Mouse (Mus musculus): Measurements from ENCODE around the gene Gars. TPM values are rescaled to one million over a fixed set of nuclear protein-coding genes. Genes with fewer than 3 reads are reported as not detected.

The Gars gene
- polyA plus RNA-seq, 1 experiment, result 21.3 TPM

GRCm38 (mm10) chr6:55001320-55001719, 36.5 kb upstream of the Gars start:
- TF ChIP-seq POLR2A (IDR thresholded peaks at IDR 0.05; ENCODE audit: control insufficient read depth, low read depth, low read length) (no peak), CTCF (IDR thresholded peaks at IDR 0.05; ENCODE audit: control insufficient read depth, insufficient read depth, insufficient replicate concordance, low read depth, low read length) (no peak)
- Histone ChIP-seq H3K4me1 (ENCODE audit: control insufficient read depth, insufficient read depth, low read length) (no peaks in the 10 kb centered on the region), H3K27ac (ENCODE audit: control insufficient read depth, insufficient read depth, low read depth, low read length) (no peak overlapping the region), H3K36me3 (ENCODE audit: control insufficient read depth, insufficient read depth, low read length) (no peaks in the 10 kb centered on the region), H3K4me3 (ENCODE audit: control insufficient read depth, low read depth, low read length) (no peak overlapping the region), H3K27me3 (ENCODE audit: control insufficient read depth, insufficient read depth, low read length) (no peaks in the 10 kb centered on the region)

GRCm38 (mm10) chr6:55002438-55002837, 35.4 kb upstream of the Gars start:
- H3K27ac ChIP-seq (ENCODE audit: control insufficient read depth, insufficient read depth, low read depth, low read length), result no peak overlapping the region
- no peaks in the 10 kb centered on the region for H3K4me1 ChIP-seq (ENCODE audit: control insufficient read depth, insufficient read depth, low read length)
- no peaks in the 10 kb centered on the region for H3K27me3 ChIP-seq (ENCODE audit: control insufficient read depth, insufficient read depth, low read length)
- no peaks in the 10 kb centered on the region for H3K36me3 ChIP-seq (ENCODE audit: control insufficient read depth, insufficient read depth, low read length)
- TF ChIP-seq CTCF (IDR thresholded peaks at IDR 0.05; ENCODE audit: control insufficient read depth, insufficient read depth, insufficient replicate concordance, low read depth, low read length) (no peak), POLR2A (IDR thresholded peaks at IDR 0.05; ENCODE audit: control insufficient read depth, low read depth, low read length) (no peak)
- H3K4me3 ChIP-seq (ENCODE audit: control insufficient read depth, low read depth, low read length), result no peak overlapping the region

DNA sequence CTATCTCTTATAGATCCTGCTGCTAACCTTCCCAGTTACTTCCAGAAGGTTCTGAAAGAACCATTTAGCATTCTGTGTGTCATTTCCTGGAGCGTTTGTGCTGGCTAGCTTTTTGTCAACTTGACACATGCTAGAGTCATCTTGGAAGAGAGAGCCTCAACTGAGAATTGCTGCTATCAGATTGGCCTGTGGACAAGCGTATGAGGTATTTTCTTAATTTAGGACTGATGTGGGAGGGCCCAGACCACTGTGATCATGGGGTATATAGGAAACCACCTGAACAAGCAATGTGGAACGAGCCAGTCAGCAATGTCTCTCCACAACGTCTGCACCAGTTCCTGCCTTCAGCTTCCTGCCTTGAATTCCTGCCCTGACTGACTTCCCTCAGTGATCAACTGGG, 34.2 kb upstream of the Gars start:
- no peaks in the 10 kb centered on the region for H3K36me3 ChIP-seq (ENCODE audit: control insufficient read depth, insufficient read depth, low read length)
- H3K27ac ChIP-seq (ENCODE audit: control insufficient read depth, insufficient read depth, low read depth, low read length), result no peak overlapping the region
- no peak for TF ChIP-seq CTCF (IDR thresholded peaks at IDR 0.05; ENCODE audit: control insufficient read depth, insufficient read depth, insufficient replicate concordance, low read depth, low read length)
- TF ChIP-seq POLR2A (IDR thresholded peaks at IDR 0.05; ENCODE audit: control insufficient read depth, low read depth, low read length), result no peak
- H3K4me3 ChIP-seq (ENCODE audit: control insufficient read depth, low read depth, low read length), result no peak overlapping the region
- no peaks in the 10 kb centered on the region for H3K4me1 ChIP-seq (ENCODE audit: control insufficient read depth, insufficient read depth, low read length)
- H3K27me3 ChIP-seq (ENCODE audit: control insufficient read depth, insufficient read depth, low read length), result no peaks in the 10 kb centered on the region

- Histone ChIP-seq H3K36me3 (ENCODE audit: control insufficient read depth, insufficient read depth, low read length) (no peaks in the 10 kb centered on the region), H3K4me1 (ENCODE audit: control insufficient read depth, insufficient read depth, low read length) (no peaks in the 10 kb centered on the region), H3K27ac (ENCODE audit: control insufficient read depth, insufficient read depth, low read depth, low read length) (no peak overlapping the region), H3K4me3 (ENCODE audit: control insufficient read depth, low read depth, low read length) (no peak overlapping the region), H3K27me3 (ENCODE audit: control insufficient read depth, insufficient read depth, low read length) (no peaks in the 10 kb centered on the region)
- no peak for TF ChIP-seq CTCF (IDR thresholded peaks at IDR 0.05; ENCODE audit: control insufficient read depth, insufficient read depth, insufficient replicate concordance, low read depth, low read length)
- TF ChIP-seq POLR2A (IDR thresholded peaks at IDR 0.05; ENCODE audit: control insufficient read depth, low read depth, low read length), result no peak
These were observed 29.4 kb upstream of the Gars start for GRCm38 (mm10) chr6:55008401-55008800.

GRCm38 (mm10) chr6:55009391-55010230, 28.2 kb upstream of the Gars start:
- no peaks in the 10 kb centered on the region for H3K36me3 ChIP-seq (ENCODE audit: control insufficient read depth, insufficient read depth, low read length)
- H3K27me3 ChIP-seq (ENCODE audit: control insufficient read depth, insufficient read depth, low read length), result no peaks in the 10 kb centered on the region
- no peak overlapping the region for H3K27ac ChIP-seq (ENCODE audit: control insufficient read depth, insufficient read depth, low read depth, low read length)
- no peak for TF ChIP-seq CTCF (IDR thresholded peaks at IDR 0.05; ENCODE audit: control insufficient read depth, insufficient read depth, insufficient replicate concordance, low read depth, low read length)
- TF ChIP-seq POLR2A (IDR thresholded peaks at IDR 0.05; ENCODE audit: control insufficient read depth, low read depth, low read length), result no peak
- no peaks in the 10 kb centered on the region for H3K4me1 ChIP-seq (ENCODE audit: control insufficient read depth, insufficient read depth, low read length)
- H3K4me3 ChIP-seq (ENCODE audit: control insufficient read depth, low read depth, low read length), result no peak overlapping the region

DNA sequence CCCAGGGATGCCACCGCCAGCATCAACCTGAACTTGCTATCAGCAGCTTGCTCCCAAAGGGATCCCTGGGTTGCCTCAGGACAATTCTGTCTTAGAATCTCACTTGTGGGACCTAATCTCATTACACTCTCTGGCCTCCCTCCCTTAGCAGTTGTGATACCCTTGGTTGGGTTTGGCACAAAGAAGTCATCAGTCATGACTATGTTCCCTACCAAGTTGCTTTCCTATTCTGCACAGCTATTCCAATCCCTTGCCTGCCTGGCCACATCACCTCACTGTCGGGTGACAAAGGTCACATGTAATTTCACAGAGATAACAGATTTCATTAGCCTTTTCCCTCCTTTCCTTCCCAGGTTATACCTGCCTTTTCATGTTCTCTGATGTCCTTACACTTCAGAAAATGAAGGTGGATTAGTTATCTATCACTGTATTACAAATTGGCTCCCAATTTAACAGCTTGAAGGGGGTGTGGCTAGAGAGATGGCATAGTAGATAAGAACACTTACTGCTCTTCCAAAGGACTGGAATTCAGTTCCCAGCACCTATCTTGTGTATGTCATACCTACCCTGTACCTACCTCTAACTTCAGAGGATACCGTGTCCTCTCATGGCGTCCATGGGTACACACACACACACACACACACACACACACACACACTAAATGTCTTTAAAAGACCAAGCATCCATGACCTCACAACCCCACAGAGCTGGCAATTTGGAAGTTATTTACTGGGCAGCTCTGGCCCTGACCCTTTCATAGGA, 27.3 kb upstream of the Gars start:
- Histone ChIP-seq H3K36me3 (ENCODE audit: control insufficient read depth, insufficient read depth, low read length) (no peaks in the 10 kb centered on the region), H3K4me1 (ENCODE audit: control insufficient read depth, insufficient read depth, low read length) (no peaks in the 10 kb centered on the region), H3K4me3 (ENCODE audit: control insufficient read depth, low read depth, low read length) (no peak overlapping the region), H3K27ac (ENCODE audit: control insufficient read depth, insufficient read depth, low read depth, low read length) (no peak overlapping the region), H3K27me3 (ENCODE audit: control insufficient read depth, insufficient read depth, low read length) (no peaks in the 10 kb centered on the region)
- no peak for TF ChIP-seq CTCF (IDR thresholded peaks at IDR 0.05; ENCODE audit: control insufficient read depth, insufficient read depth, insufficient replicate concordance, low read depth, low read length)
- TF ChIP-seq POLR2A (IDR thresholded peaks at IDR 0.05; ENCODE audit: control insufficient read depth, low read depth, low read length), result no peak

DNA sequence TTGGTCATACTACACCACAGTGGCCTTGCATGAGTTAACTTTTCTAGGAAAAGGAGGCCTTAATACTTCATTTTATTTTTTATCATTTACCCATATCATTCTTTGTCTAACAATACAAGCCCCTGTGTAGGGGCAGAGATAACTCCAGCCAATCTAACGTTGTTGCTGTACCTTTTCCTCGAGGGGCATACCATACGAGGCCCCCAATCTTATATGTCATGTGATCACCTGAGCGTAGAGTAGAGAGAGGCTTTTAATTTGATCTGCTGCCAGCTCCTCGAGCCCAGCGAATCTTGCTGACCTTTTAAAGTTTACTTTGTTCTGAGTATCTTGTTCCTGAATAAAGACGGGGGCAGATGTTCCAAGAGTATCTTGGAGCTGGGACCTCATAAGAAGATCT, 25.3 kb upstream of the Gars start:
- Histone ChIP-seq H3K4me3 (ENCODE audit: control insufficient read depth, low read depth, low read length) (no peak overlapping the region), H3K27ac (ENCODE audit: control insufficient read depth, insufficient read depth, low read depth, low read length) (no peak overlapping the region), H3K36me3 (ENCODE audit: control insufficient read depth, insufficient read depth, low read length) (no peaks in the 10 kb centered on the region), H3K4me1 (ENCODE audit: control insufficient read depth, insufficient read depth, low read length) (peaks cover 2% of the 10 kb centered on the region; the same call in 1 of the 2 replicates), H3K27me3 (ENCODE audit: control insufficient read depth, insufficient read depth, low read length) (no peaks in the 10 kb centered on the region)
- TF ChIP-seq POLR2A (IDR thresholded peaks at IDR 0.05; ENCODE audit: control insufficient read depth, low read depth, low read length) (no peak), CTCF (IDR thresholded peaks at IDR 0.05; ENCODE audit: control insufficient read depth, insufficient read depth, insufficient replicate concordance, low read depth, low read length) (no peak)

Measured in testis, adult 2 months (tissue).